Mouse (Mus musculus): ENCODE data around the gene Tesk2.
"Not testable (repeated sequence)": the region's sequence is repeated elsewhere in the genome, so short reads cannot be mapped to it uniquely, and the experiment has no call there.

Gene Tesk2

GRCm38 (mm10) chr4:116720343-116721097, at the start of gene Tesk2:
TSS of gene Tesk2 (plus strand) at chr4:116720948.
- peak; percentile 92 for DNase-seq

DNA sequence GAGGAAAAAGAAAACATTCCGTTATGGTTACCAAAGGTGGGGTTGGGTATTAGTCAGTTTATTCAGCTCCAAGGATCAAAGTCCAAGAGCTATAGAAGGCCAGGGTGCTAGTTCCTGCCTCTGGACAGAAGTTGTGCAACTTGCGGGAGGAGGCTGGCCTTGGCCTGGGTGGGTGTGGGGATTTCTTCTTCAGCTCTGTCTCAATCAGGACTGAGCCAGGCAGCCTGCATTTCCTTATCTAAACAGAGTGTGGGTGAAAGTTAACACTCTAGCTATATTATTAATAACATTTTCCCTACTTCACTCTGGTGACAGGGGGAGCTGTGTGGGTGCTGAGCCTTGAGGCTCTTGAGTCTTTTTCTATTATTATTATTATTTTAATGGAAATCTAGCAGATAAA, 48.0 kb upstream of the Tesk2 start:
- DNase-seq, result no peak

GRCm38 (mm10) chr4:116674761-116675160, 46.0 kb upstream of the Tesk2 start:
- DNase-seq, result not testable (repeated sequence)

DNA sequence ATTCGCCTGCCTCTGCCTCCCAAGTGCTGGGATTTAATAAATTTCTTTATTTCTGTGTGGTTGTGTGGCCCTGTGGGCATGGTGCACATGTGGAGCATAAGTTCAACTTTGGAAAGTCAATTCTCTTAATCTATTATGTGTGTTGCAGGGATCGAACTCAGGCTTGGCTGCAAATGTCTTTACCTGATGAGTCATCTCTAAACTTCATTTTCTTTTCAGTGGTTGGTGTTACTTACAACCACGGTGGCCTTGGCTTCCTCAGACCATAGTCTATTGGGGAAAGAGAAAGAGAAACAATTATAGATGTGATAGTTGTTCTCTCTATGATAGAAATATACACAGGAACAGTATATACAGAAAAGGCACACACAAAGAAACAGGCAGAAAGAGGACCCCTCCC, 44.7 kb upstream of the Tesk2 start:
- DNase-seq, result no peak

DNA sequence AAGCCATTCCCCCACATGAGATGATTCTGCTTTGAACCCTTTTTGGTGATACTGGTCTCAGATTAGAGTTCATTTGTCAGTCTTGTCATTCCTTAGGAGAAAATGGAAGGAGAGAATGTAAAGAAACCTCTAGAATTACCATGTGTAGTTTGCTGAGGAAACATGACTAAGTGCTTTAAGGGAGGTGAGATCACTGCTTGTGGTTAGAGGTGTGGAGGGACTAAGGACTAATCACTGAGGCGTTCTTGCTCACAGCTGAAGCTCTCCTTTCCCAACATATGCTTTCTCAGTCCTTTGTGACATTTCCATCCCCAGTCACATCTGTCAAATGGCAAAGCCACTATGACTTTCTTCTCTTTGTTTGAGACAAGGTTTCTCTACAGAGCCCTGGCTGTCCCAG, 42.9 kb upstream of the Tesk2 start:
- no peak for DNase-seq

GRCm38 (mm10) chr4:116679141-116679540, 41.6 kb upstream of the Tesk2 start:
- no peak for DNase-seq

DNA sequence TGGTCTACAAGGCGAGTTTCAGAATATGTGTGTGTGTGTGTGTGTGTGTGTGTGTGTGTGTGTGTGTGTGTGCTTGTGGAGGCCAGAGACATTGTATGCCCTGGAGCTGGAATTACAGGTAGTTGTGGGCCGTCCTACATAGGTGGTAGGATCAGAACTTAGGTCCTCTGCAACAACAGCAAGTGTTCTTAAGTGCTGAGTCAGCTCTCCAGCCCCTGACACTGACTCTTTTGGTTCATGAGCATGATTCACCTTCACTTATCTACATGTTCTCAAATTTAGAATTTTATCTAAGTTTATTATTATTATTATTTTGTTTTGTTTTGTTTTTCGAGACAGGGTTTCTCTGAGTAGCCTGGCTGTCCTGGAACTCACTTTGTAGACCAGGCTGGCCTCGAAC, 40.2 kb upstream of the Tesk2 start:
- not testable (repeated sequence) for DNase-seq

GRCm38 (mm10) chr4:116683957-116684356, 36.8 kb upstream of the Tesk2 start:
- DNase-seq, result no peak

DNA sequence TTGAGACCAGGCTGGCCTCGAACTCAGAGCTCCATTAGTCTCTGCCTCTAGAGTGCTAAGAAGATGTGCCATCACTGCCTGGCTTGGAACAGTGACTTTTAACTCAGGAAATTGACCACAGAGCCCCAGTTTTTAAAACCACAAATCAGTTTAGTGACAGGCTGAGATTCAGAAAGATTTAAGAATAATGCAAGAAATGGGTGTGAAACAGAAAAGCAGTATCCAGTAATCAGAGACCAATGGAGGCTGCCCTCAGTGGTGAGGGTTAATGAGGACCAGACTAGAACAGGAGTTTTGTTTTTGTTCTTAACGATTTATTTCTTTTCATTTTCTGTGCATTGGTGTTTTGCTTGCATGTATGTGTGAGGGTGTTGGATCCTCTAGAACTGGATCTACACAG, 36.1 kb upstream of the Tesk2 start:
- no peak for DNase-seq

GRCm38 (mm10) chr4:116685402-116686061, 35.2 kb upstream of the Tesk2 start, which contains the start of gene Prdx1:
TSS of gene Prdx1 (plus strand) at chr4:116685544.
- DNase-seq, result peak; percentile 97

GRCm38 (mm10) chr4:116687041-116687440, 33.7 kb upstream of the Tesk2 start:
- DNase-seq, result no peak

DNA sequence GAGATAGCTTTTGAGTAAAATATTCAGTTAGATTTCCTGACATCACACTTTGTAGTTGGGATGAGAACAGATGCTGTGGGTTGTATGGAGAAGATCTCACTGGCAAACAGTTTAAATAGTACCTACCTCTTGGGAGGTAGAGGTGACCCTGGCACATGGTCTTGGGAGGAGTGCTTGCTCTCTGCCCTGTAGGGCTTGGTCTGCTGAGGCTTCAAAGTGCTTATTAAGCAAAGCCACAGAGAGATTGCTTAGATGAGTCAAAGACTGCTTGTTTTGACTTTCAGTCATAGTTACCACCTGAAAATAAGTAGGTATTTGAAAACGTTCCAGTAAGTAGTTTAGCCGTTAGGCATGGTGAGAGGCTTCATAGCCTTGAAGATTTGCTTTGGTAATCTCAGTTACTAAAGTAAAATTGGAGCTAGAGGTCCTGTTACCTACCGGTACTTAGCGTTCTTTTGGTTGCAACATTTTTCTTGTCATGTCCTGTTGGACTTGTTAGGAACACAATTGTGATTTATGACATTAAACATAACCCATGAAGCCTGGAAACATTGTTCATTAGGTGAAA, 31.4 kb upstream of the Tesk2 start:
- DNase-seq, result peak; percentile 34

GRCm38 (mm10) chr4:116692146-116692545, 28.6 kb upstream of the Tesk2 start:
- DNase-seq, result no peak

DNA sequence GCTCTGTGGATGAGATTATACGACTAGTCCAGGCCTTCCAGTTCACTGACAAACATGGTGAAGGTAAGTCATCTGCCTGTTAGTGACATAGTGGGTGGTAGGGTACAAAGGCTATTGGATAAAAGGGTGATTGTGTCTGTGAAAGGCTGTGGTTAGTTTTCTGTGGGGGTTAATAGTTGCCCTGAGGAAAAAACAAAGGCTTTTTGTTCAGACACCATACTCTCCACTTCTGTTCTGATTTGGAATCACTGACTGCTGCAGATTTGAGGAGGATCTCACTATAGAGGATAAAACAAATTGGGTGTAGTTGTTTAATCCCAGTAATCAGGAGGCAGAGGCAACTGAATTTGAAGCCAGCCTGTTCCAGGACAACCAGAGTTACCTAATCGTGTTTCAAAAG, 27.0 kb upstream of the Tesk2 start:
- DNase-seq, result no peak

- peak; percentile 67 for DNase-seq
These were observed 21.9 kb upstream of the Tesk2 start for GRCm38 (mm10) chr4:116698693-116699342.

DNA sequence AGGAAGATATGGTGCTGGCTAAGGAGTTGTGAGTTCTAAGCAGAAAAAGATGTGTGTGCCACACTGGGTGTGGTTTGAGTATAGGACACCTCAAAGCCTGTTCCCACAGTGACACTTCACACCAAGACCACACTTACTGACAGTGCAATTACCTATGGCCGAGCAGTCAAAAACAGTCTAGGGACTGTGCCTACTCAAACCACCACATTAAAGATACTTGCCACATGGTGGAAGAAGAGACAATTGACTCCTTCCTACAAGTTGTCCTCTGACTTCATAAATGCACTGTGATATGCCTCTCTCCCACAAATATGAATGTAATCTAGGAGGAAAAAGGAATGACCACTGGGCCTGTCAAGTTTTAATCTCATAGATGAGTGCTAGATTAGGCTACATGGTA, 19.8 kb upstream of the Tesk2 start:
- no peak for DNase-seq

- DNase-seq, result peak; percentile 79
These were observed 16.9 kb upstream of the Tesk2 start for GRCm38 (mm10) chr4:116703804-116704203.

DNA sequence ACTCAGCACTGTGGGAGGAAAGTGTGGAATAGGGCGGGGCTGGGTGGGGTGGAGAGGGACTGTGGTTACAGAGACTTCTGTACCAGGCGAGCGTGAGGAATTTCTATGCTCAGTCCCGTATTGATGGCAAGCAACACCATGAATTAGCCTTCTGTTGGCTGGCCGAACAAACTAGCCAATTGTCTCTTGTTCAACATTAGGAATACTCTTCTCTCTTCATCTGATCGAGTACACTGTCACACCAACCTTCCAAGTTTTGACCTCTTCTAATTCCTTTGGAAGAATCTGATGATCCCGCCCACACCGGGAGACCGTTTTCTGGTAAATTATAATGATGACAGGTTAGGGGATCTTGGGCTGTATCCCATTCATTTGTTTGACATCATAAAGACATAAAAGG, 13.1 kb upstream of the Tesk2 start:
- DNase-seq, result no peak

- peak; percentile 89 for DNase-seq
These were observed 12.5 kb upstream of the Tesk2 start, which contains the start of the genes Mmachc and Ccdc163 for GRCm38 (mm10) chr4:116708201-116708764. TSS of gene Mmachc (minus strand) at chr4:116708406. TSS of gene Ccdc163 (plus strand) at chr4:116708509.

DNA sequence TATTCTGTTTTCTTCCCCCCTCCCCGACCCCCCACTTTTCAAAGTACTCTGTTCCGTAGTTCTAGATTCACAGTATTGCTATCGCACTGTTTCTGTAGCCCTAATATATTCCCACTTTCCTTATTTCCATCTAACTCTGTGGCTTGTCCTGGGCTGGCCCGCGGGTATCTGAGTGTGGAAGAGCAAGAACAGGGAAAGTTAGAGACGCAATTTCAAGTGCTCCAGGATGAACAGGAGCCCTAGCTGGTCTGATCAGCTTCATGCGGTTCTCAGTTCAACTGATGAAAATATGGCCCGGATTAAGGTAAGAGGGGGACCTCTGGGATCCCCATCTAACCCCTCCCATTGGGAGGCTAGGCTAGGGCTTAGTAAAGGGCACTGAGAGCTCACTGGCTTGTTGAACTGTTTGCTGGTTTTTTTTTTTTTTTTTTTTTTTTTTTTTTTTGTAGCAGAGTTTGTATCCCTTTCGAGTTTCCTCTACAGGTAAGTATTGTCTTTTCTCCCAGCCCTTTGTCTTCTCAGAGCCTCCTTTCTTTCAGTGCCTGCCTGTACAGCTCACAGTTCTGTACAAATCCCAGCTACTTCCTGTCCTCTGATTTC, 11.9 kb upstream of the Tesk2 start:
- no peak for DNase-seq

- DNase-seq, result no peak
These were observed 10.6 kb upstream of the Tesk2 start for GRCm38 (mm10) chr4:116710154-116710553.

DNA sequence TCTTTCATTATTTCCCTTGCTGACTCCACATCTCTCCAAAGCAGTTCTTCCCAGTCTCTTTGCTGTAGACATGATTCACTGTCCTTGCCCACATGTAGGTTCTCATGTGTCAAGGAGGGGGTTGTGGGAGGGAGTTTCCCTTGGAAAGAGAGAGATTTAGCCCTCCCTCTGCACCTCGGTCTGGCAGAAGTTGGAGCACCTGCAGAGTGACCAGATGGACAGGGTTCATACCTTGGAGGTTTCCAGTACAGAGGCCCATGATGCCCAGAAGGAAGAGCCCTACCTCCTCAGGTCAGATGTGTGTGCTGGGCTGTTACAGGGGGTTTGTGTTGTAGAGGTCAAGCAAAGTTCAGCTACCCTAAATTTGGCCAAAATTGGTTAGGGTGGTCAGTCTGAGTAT, 8.2 kb upstream of the Tesk2 start:
- DNase-seq, result no peak

- DNase-seq, result peak; percentile 56
These were observed 1.4 kb upstream of the Tesk2 start for GRCm38 (mm10) chr4:116719396-116719795.

Data from kidney, adult 18-20 months (tissue).